Mouse (Mus musculus): Measurements from ENCODE around the gene Cypt15.
"Not testable (repeated sequence)": the region's sequence is repeated elsewhere in the genome, so short reads cannot be mapped to it uniquely, and the experiment has no call there.

The Cypt15 gene

GRCm38 (mm10) chrX:39345967-39346366 is at the start of gene Cypt15:
TSS of gene Cypt15 (plus strand) at chrX:39346267.
- DNase-seq (ENCODE audit: low spot score): not testable (repeated sequence)

- no peak for DNase-seq (ENCODE audit: low spot score)
Measured at GRCm38 (mm10) chrX:39370932-39371331, 24.9 kb downstream of the Cypt15 start.

GRCm38 (mm10) chrX:39378830-39379229 is 32.8 kb downstream of the Cypt15 start:
- DNase-seq (ENCODE audit: low spot score): no peak

- no peak for DNase-seq (ENCODE audit: low spot score)
Measured at GRCm38 (mm10) chrX:39383806-39384205, 37.7 kb downstream of the Cypt15 start.

Data from retina, embryonic 14.5 days (tissue).